Mouse (Mus musculus) heart, embryonic 15.5 days (tissue): ENCODE measurements around the gene Erc2. TPM values are rescaled to one million over a fixed set of nuclear protein-coding genes. Genes with fewer than 3 reads are reported as not detected.

Experiments used
- ATAC-seq: fragments of 200-750 bp; cut with Nextera tagmentation; replicated peaks from 2 replicates; pipeline ENCODE4 v1.8.0; 2017; ENCODE audit warnings: low read depth, moderate TSS enrichment; ENCODE audit not compliant: insufficient number of reproducible peaks, insufficient read depth, low FRiP score
- H3K27ac ChIP-seq: fragments of 300-500 bp; sonication (generic); 2 replicates; pipeline ENCODE4 v1.5.1; 2015; ENCODE audit warnings: mild to moderate bottlenecking, inconsistent platforms
- H3K27me3 ChIP-seq: fragments of 300-500 bp; sonication (generic); 2 replicates; pipeline ENCODE4 v1.6.1; 2015; ENCODE audit warnings: inconsistent platforms
- H3K36me3 ChIP-seq: fragments of 300-500 bp; sonication (generic); 2 replicates; pipeline ENCODE4 v1.6.1; 2015; ENCODE audit warnings: mild to moderate bottlenecking, inconsistent platforms
- H3K4me1 ChIP-seq: fragments of 300-500 bp; sonication (generic); replicated peaks from 2 replicates; pipeline ENCODE4 v1.6.1; 2015; ENCODE audit warnings: inconsistent platforms
- H3K4me2 ChIP-seq: fragments of 300-500 bp; sonication (generic); 2 replicates; pipeline ENCODE4 v1.6.1; 2015; ENCODE audit warnings: inconsistent platforms, mild to moderate bottlenecking, moderate library complexity
- H3K4me3 ChIP-seq: fragments of 300-500 bp; sonication (generic); 2 replicates; pipeline ENCODE4 v1.5.1; 2015; ENCODE audit warnings: mild to moderate bottlenecking, inconsistent platforms
- H3K9ac ChIP-seq: fragments of 300-500 bp; sonication (generic); 2 replicates; pipeline ENCODE4 v1.6.1; 2015; ENCODE audit warnings: mild to moderate bottlenecking, inconsistent platforms
- H3K9me3 ChIP-seq: fragments of 300-500 bp; sonication (generic); replicated peaks from 2 replicates; pipeline ENCODE4 v1.6.1; 2016; ENCODE audit warnings: inconsistent platforms
- WGBS: fragments of 180-500 bp; shearing (Covaris S2); methylation state at CpG from one replicate; pipeline ENCODE4 v1.1.7; 2015; ENCODE audit warnings: mixed read lengths; 5-methylcytosine and 5-hydroxymethylcytosine counted together
- polyA plus RNA-seq: library from polyadenylated mRNA; unstranded; fragments of >200 nt; fragmentation: Nextera tagmentation; extraction: Ambion mirVana; gene quantifications from 2 replicates; pipeline ENCODE4 v1.2.1, GENCODE M21; 2015

The Erc2 gene
- polyA plus RNA-seq, 1 experiment from 2014 or later: 2.2 TPM

GRCm38 (mm10) chr14:28512805-28513590, 890.8 kb downstream of the Erc2 start:
- no peak overlapping the region for H3K4me3 ChIP-seq
- WGBS: 92% methylated on average over 5 of the region's 5 CpGs
- no peak overlapping the region for H3K4me2 ChIP-seq
- no peak overlapping the region for H3K27ac ChIP-seq
- ATAC-seq: no peak
- no peak overlapping the region for H3K9ac ChIP-seq
- H3K9me3 ChIP-seq: no peaks in the 10 kb centered on the region
- H3K27me3 ChIP-seq: peaks cover 34% of the 10 kb centered on the region
- H3K36me3 ChIP-seq: peaks cover under 1% of the 10 kb centered on the region; the same call in 1 of the 2 replicates
- H3K4me1 ChIP-seq: peaks cover 31% of the 10 kb centered on the region

- H3K9me3 ChIP-seq: no peaks in the 10 kb centered on the region
- H3K4me1 ChIP-seq: peaks cover 20% of the 10 kb centered on the region
- no peak overlapping the region for H3K4me3 ChIP-seq
- no peak overlapping the region for H3K4me2 ChIP-seq
- H3K9ac ChIP-seq: no peak overlapping the region
- whole genome bisulfite sequencing: 66% methylated on average over 2 of the region's 2 CpGs
- peaks cover 28% of the 10 kb centered on the region for H3K27me3 ChIP-seq
- ATAC-seq: no peak
- H3K27ac ChIP-seq: no peak overlapping the region
- H3K36me3 ChIP-seq: peaks cover 7% of the 10 kb centered on the region; the same call in 1 of the 2 replicates
These were observed 891.9 kb downstream of the Erc2 start for GRCm38 (mm10) chr14:28514171-28514570.

- H3K4me3 ChIP-seq: no peak overlapping the region
- H3K4me2 ChIP-seq: no peak overlapping the region
- H3K4me1 ChIP-seq: peaks cover 9% of the 10 kb centered on the region
- H3K36me3 ChIP-seq: peaks cover 16% of the 10 kb centered on the region
- WGBS: 77% methylated on average over 6 of the region's 6 CpGs
- H3K9ac ChIP-seq: no peak overlapping the region
- no peak for ATAC-seq
- H3K9me3 ChIP-seq: no peaks in the 10 kb centered on the region
- peaks cover 24% of the 10 kb centered on the region for H3K27me3 ChIP-seq
- H3K27ac ChIP-seq: no peak overlapping the region
These were observed 893.1 kb downstream of the Erc2 start for GRCm38 (mm10) chr14:28515331-28515730.

- WGBS: 82% methylated on average over 39 of the region's 39 CpGs
- H3K36me3 ChIP-seq: peaks cover 20% of the 10 kb centered on the region
These were observed 895.7 kb downstream of the Erc2 start for GRCm38 (mm10) chr14:28517631-28518560.

GRCm38 (mm10) chr14:28521106-28521505, 898.9 kb downstream of the Erc2 start:
- Histone ChIP-seq H3K4me1 (peaks cover 5% of the 10 kb centered on the region; the same call in 1 of the 2 replicates), H3K4me3 (no peak overlapping the region), H3K27me3 (no peaks in the 10 kb centered on the region), H3K36me3 (peaks cover 20% of the 10 kb centered on the region), H3K27ac (no peak overlapping the region), H3K4me2 (no peak overlapping the region), H3K9me3 (no peaks in the 10 kb centered on the region), H3K9ac (no peak overlapping the region)
- WGBS: 69% methylated on average over 1 of the region's 1 CpGs
- no peak for ATAC-seq

More at GRCm38 (mm10) chr14:28517631-28518560, 895.7 kb downstream of the Erc2 start:
- Histone ChIP-seq H3K27ac (no peak overlapping the region), H3K9ac (no peak overlapping the region), H3K9me3 (no peaks in the 10 kb centered on the region), H3K27me3 (peaks cover 9% of the 10 kb centered on the region), H3K4me3 (no peak overlapping the region), H3K4me2 (no peak overlapping the region), H3K4me1 (0 out of 2 replicates have a peak, but pooled peaks cover 2% of the 10 kb centered on the region)
- no peak for ATAC-seq

- no peaks in the 10 kb centered on the region for H3K27me3 ChIP-seq
- H3K4me2 ChIP-seq: no peak overlapping the region
- no peak overlapping the region for H3K27ac ChIP-seq
- no peak for ATAC-seq
- H3K9ac ChIP-seq: no peak overlapping the region
- peaks cover 20% of the 10 kb centered on the region for H3K36me3 ChIP-seq
- peaks cover 5% of the 10 kb centered on the region; the same call in 1 of the 2 replicates for H3K4me1 ChIP-seq
- H3K4me3 ChIP-seq: no peak overlapping the region
- WGBS: 84% methylated on average over 21 of the region's 21 CpGs
- no peaks in the 10 kb centered on the region for H3K9me3 ChIP-seq
These were observed 900.4 kb downstream of the Erc2 start for GRCm38 (mm10) chr14:28522611-28523010.

- no peak overlapping the region for H3K27ac ChIP-seq
These were observed 903.3 kb downstream of the Erc2 start for GRCm38 (mm10) chr14:28525566-28525965.

More at GRCm38 (mm10) chr14:28525566-28525965, 903.3 kb downstream of the Erc2 start:
- Histone ChIP-seq H3K4me2 (no peak overlapping the region), H3K36me3 (peaks cover 2% of the 10 kb centered on the region), H3K9ac (no peak overlapping the region), H3K4me3 (no peak overlapping the region), H3K4me1 (peaks cover 5% of the 10 kb centered on the region; the same call in 1 of the 2 replicates), H3K9me3 (no peaks in the 10 kb centered on the region), H3K27me3 (no peaks in the 10 kb centered on the region)
- WGBS: 43% methylated on average over 1 of the region's 1 CpGs
- ATAC-seq: no peak

Other genes with a start within 250 kb of the Erc2 start
- 9.1 and 9.4 TPM in 2 replicates for gene Fam208a, start 193.6 kb upstream of the Erc2 start, polyA plus RNA-seq
- 7.9 and 9.1 TPM in 2 replicates for gene Ccdc66, start 114.0 kb upstream of the Erc2 start, polyA plus RNA-seq